Mouse (Mus musculus): ENCODE results near the gene Tmem123.
A peak's percentile ranks its signal among the peaks of the same experiment; 100 is the strongest.

Tmem123 gene

DNA sequence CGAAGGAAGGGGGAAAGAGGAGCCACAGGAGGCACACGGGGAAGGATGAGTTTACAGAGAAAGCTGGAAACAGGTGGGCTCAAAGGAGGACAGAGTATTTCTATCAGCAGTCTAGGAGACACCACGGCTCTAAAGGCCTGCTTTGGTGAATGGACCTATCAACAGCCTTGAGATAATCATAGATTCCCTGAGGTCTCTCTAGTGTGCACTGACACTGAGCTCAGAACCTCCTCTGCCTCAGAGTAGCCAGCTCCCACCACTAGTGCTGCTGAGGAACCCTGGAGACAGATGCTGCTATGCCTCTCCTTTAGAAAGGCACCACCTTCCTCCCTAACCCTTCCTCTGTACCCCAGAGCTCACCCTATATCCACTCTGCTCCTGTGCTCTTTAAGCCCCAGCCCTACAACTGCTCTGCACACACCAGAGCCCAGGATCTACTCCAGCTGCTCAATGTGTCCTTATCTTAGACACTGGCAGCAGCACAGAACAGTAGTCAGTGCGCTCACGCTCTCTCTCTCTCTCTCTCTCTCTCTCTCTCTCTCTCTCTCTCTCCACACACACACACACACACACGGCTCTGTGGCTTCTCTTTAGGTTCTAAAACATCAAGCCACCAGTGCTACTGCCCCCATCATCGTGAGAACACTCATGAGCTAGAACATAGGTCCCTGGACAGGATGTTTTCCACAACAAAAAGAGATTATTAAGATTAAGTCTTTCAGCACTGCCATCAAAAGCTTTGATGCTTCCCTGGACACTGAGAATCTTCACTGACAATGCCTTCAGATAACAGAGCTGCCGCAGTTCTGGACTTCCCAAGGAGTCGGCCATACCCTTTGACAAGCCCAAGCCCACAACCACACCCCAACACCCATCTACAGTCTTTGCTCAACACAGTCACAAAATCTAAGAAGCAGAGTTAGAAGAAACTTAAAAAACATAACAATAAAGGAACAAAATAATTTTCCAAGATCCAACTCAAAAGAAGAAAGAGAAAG, 66.0 kb downstream of the Tmem123 start:
- DNase-seq, result no peak

DNA sequence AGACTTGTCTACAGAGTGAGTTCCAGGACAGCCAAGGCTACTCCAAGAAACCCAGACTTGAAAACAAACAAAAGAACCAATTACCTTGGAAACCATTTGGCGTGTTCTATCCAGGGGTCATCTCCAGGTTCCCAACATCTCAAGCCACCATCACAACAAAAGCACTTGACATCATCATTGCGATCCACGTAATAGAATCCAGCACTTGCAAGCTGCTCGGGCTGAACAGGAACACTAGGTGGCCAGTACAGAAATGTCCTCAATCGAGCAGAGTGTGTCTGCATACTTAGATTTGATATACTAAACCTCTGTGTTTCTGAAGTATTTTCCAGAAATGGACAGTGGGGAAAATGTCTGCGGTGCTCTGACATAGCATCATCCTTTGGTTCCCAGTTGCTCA, 69.6 kb downstream of the Tmem123 start:
- DNase-seq, result no peak

- no peak for DNase-seq
These were observed 71.5 kb downstream of the Tmem123 start for GRCm38 (mm10) chr9:7835302-7835701.

- peak; percentile 39 to 50 for DNase-seq
These were observed 72.5 kb downstream of the Tmem123 start for GRCm38 (mm10) chr9:7836331-7836730.

- DNase-seq, result peak; percentile 96 to 97
These were observed 73.3 kb downstream of the Tmem123 start, which contains the start of gene Birc2 for GRCm38 (mm10) chr9:7836905-7837805. TSS of gene Birc2 (minus strand) at chr9:7837064.

GRCm38 (mm10) chr9:7837806-7838440, 74.1 kb downstream of the Tmem123 start:
- no peak for DNase-seq

DNA sequence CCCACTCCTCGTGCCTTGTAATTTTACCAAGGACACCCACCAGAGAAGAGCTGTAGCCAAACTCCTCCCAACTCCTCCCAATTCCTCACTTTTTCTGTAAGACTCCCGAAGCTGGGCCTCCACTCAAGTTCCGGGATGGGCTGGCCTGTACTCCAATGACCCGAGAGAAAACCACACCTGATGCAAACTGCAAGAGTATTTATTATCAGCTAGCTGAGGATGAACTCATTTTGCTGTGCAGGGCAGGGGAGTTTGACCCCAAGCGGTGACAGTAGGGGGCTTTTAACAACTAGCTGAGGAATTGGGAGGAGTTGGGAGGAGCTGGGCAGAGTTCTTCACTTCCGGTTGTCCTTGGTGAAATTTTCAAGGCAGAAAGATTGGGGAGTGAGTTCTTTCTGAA, 77.4 kb downstream of the Tmem123 start:
- DNase-seq, result no peak
